Mouse (Mus musculus) gastrocnemius, postnatal 14 days (tissue): ENCODE results near the gene St3gal6. TPM values are rescaled to one million over a fixed set of nuclear protein-coding genes. Genes with fewer than 3 reads are reported as not detected.

Experiments
- DNase-seq: peaks from one replicate; pipeline ENCODE4 v3.0.0; 2021; ENCODE audit warnings: mixed read lengths
- intact Hi-C: fragments of 180-260 bp; cut with DNase I; formaldehyde crosslinking; loops from one replicate; pipeline ENCODE4 v1.15.1; 2025; ENCODE audit warnings: low total_unique reads
- total RNA-seq, 2 experiments: library from RNA; stranded (reverse); gene quantifications; 2 replicates each; pipeline ENCODE4 v1.2.3; 2021

The St3gal6 gene
- total RNA-seq, 2 experiments from 2014 or later = 45.5 to 50.0 TPM

- no peak for DNase-seq
- intact Hi-C loops = loop anchor here (5.0 kb wide), 2 partner anchors 152 to 173 kb away; no protein-coding TSS in a partner anchor
Measured at GRCm38 (mm10) chr16:58453820-58454219, 70.2 kb downstream of the St3gal6 start.

- intact Hi-C loops = loop anchor here (5.0 kb wide), 2 partner anchors 151 to 174 kb away; no protein-coding TSS in a partner anchor
- DNase-seq = no peak
Measured at GRCm38 (mm10) chr16:58453138-58453537, 70.9 kb downstream of the St3gal6 start.

GRCm38 (mm10) chr16:58451647-58452046 lies 72.4 kb downstream of the St3gal6 start:
- intact Hi-C loops = loop anchor here (5.0 kb wide), 2 partner anchors 149 to 176 kb away; no protein-coding TSS in a partner anchor

GRCm38 (mm10) chr16:58450648-58451047 lies 73.4 kb downstream of the St3gal6 start:
- DNase-seq = no peak
- intact Hi-C loops = loop anchor here (5.0 kb wide), 2 partner anchors 148 to 177 kb away; no protein-coding TSS in a partner anchor

More at GRCm38 (mm10) chr16:58451647-58452046, 72.4 kb downstream of the St3gal6 start:
- DNase-seq = no peak

GRCm38 (mm10) chr16:58449073-58449472 lies 75.0 kb downstream of the St3gal6 start:
- intact Hi-C loops = no loop called here

GRCm38 (mm10) chr16:58446281-58447259 lies 77.5 kb downstream of the St3gal6 start:
- intact Hi-C loops = no loop called here

More at GRCm38 (mm10) chr16:58449073-58449472, 75.0 kb downstream of the St3gal6 start:
- DNase-seq = no peak

GRCm38 (mm10) chr16:58444735-58445134 lies 79.3 kb downstream of the St3gal6 start:
- intact Hi-C loops = no loop called here
- DNase-seq = no peak

More at GRCm38 (mm10) chr16:58446281-58447259, 77.5 kb downstream of the St3gal6 start:
- no peak for DNase-seq

- intact Hi-C loops = no loop called here
- no peak for DNase-seq
Measured at GRCm38 (mm10) chr16:58432384-58432783, 91.7 kb downstream of the St3gal6 start.

GRCm38 (mm10) chr16:58430246-58430645 lies 93.8 kb downstream of the St3gal6 start:
- no peak for DNase-seq
- intact Hi-C loops = no loop called here

GRCm38 (mm10) chr16:58421696-58422354 lies 102.2 kb downstream of the St3gal6 start:
- intact Hi-C loops = no loop called here
- no peak for DNase-seq

Other genes with a start within 250 kb of the St3gal6 start
- gene Dcbld2, start 115.8 kb downstream of the St3gal6 start, total RNA-seq = 10 to 100 TPM in 1 of 2 experiments, 1 to 10 TPM in 1; 8.6 to 12.9 TPM
- not detected for gene Gm813, start 92.7 kb upstream of the St3gal6 start, total RNA-seq
- not detected for gene E330017A01Rik, start 114.5 kb upstream of the St3gal6 start, total RNA-seq
- 10 to 100 TPM; 12.0 to 14.0 TPM for gene Cpox, start 146.0 kb upstream of the St3gal6 start, total RNA-seq
- gene Gpr15, start 194.8 kb upstream of the St3gal6 start, total RNA-seq = not detected
- gene Cldnd1, start 203.7 kb upstream of the St3gal6 start, total RNA-seq = 10 to 100 TPM; 59.4 to 67.2 TPM
- gene Olfr172, start 238.9 kb upstream of the St3gal6 start, total RNA-seq = not detected